Mouse (Mus musculus) heart, embryonic 14.5 days (tissue): Measurements from ENCODE around the gene Zfp277. TPM values are rescaled to one million over a fixed set of nuclear protein-coding genes. Genes with fewer than 3 reads are reported as not detected.

Source experiments
- ATAC-seq: fragments of 200-750 bp; cut with Nextera tagmentation; 2 replicates; pipeline ENCODE4 v1.8.0; 2017; ENCODE audit warnings: low read depth, moderate TSS enrichment; ENCODE audit not compliant: insufficient number of reproducible peaks, insufficient read depth, low FRiP score
- H3K27ac ChIP-seq, 2 experiments: fragments of 200-500 bp in 1 of 2; fragments of 300-500 bp in 1 of 2; sonication (generic) in 1 of 2; replicated peaks in 1 of 2; 2 replicates each; pipeline ENCODE4 v1.5.1; 2012 to 2014; ENCODE audit warnings: low read depth in 2 of 2, low read length in 2 of 2, control low read depth in 1 of 2, mild to moderate bottlenecking in 1 of 2, mixed read lengths in 1 of 2; ENCODE audit not compliant: control insufficient read depth in 1 of 2, insufficient read depth in 1 of 2
- H3K27me3 ChIP-seq: fragments of 300-500 bp; sonication (generic); 2 replicates; pipeline ENCODE4 v1.6.1; 2014; ENCODE audit warnings: mild to moderate bottlenecking, low read length, control low read depth; ENCODE audit not compliant: control insufficient read depth, insufficient read depth
- H3K36me3 ChIP-seq: fragments of 300-500 bp; sonication (generic); 2 replicates; pipeline ENCODE4 v1.6.1; 2014; ENCODE audit warnings: mild to moderate bottlenecking, control low read depth, low read length, mixed read lengths; ENCODE audit not compliant: control insufficient read depth, insufficient read depth
- H3K4me1 ChIP-seq, 2 experiments: fragments of 200-500 bp in 1 of 2; fragments of 300-500 bp in 1 of 2; sonication (generic) in 1 of 2; 2 replicates each; pipeline ENCODE4 v1.6.1; 2012 to 2014; ENCODE audit warnings: low read length in 2 of 2, control low read depth in 1 of 2, mixed read lengths in 1 of 2; ENCODE audit not compliant: control insufficient read depth in 2 of 2, insufficient read depth in 2 of 2
- H3K4me2 ChIP-seq: fragments of 300-500 bp; sonication (generic); 2 replicates; pipeline ENCODE4 v1.6.1; 2014; ENCODE audit warnings: mild to moderate bottlenecking, low read length
- H3K4me3 ChIP-seq, 2 experiments: fragments of 200-500 bp in 1 of 2; fragments of 300-500 bp in 1 of 2; sonication (generic) in 1 of 2; 2 replicates each; pipeline ENCODE4 v1.5.1; 2012 to 2014; ENCODE audit warnings: low read length in 2 of 2, mild to moderate bottlenecking in 2 of 2, control low read depth in 1 of 2, low read depth in 1 of 2, moderate library complexity in 1 of 2; ENCODE audit not compliant: control insufficient read depth in 1 of 2, insufficient read depth in 1 of 2
- H3K9ac ChIP-seq: fragments of 300-500 bp; sonication (generic); 2 replicates; pipeline ENCODE4 v1.6.1; 2014; ENCODE audit warnings: mild to moderate bottlenecking, low read length
- H3K9me3 ChIP-seq: fragments of 300-500 bp; sonication (generic); 2 replicates; pipeline ENCODE4 v1.6.1; 2016; ENCODE audit warnings: low read length, control low read depth; ENCODE audit not compliant: control insufficient read depth
- WGBS: fragments of 180-500 bp; shearing (Covaris S2); extraction: QIAGEN DNeasy Blood & Tissue Kit; methylation state at CpG from one replicate; pipeline ENCODE4 v1.1.7; 2014; 5-methylcytosine and 5-hydroxymethylcytosine counted together
- polyA plus RNA-seq: library from polyadenylated mRNA; unstranded; fragments of >200 nt; fragmentation: Nextera tagmentation; extraction: Ambion mirVana; gene quantifications from 2 replicates; pipeline ENCODE4 v1.2.1, GENCODE M21; 2014

Gene Zfp277
- polyA plus RNA-seq, 1 experiment from 2014 or later = 37.5 TPM

GRCm38 (mm10) chr12:40348251-40348650 lies 97.5 kb downstream of the Zfp277 start:
- WGBS = 82% methylated on average over 4 of the region's 4 CpGs
- H3K9ac ChIP-seq = no peak overlapping the region
- H3K27ac ChIP-seq = no peak overlapping the region
- no peak overlapping the region for H3K4me2 ChIP-seq
- H3K36me3 ChIP-seq = no peaks in the 10 kb centered on the region
- no peak overlapping the region for H3K4me3 ChIP-seq
- no peaks in the 10 kb centered on the region for H3K27me3 ChIP-seq
- ATAC-seq = no peak
- no peaks in the 10 kb centered on the region; a peak in 1 of 4 replicates for H3K4me1 ChIP-seq
- H3K9me3 ChIP-seq = no peaks in the 10 kb centered on the region

DNA sequence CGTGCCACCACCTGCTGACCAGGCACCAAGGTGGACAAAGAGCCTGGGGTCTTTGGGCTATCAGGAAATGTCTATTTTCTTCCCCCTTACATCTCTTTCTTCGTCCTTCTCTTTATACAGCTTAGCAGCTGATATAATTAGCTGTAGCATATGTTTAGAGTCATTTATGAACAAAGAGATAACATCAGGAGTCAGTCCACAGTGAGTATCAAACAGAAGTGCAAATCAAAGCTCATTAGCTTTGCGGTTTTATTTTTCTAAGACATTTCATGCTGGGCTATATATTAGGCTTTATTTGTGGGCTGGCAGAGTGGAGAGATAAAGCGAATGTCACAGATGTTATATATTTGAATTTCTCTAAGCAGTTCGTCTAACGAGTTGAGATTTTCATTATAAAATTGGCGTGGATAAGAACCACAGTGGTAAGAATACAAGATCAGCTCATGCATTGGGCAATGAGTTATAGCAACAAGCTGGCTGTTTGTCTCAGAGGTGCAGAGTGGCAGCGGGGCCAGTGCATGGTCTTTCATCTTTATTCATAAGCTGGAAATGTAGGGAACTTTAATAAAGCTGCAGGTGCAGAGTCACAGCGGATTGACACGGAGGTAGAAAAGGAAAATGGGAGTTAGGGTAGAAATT lies 98.5 kb downstream of the Zfp277 start:
- Histone ChIP-seq H3K4me2 (no peak overlapping the region), H3K9ac (no peak overlapping the region), H3K4me1 (no peaks in the 10 kb centered on the region; a peak in 1 of 4 replicates), H3K27me3 (no peaks in the 10 kb centered on the region), H3K27ac (no peak overlapping the region), H3K36me3 (no peaks in the 10 kb centered on the region), H3K9me3 (no peaks in the 10 kb centered on the region), H3K4me3 (no peak overlapping the region)
- WGBS = 84% methylated on average over 10 of the region's 10 CpGs
- ATAC-seq = no peak

DNA sequence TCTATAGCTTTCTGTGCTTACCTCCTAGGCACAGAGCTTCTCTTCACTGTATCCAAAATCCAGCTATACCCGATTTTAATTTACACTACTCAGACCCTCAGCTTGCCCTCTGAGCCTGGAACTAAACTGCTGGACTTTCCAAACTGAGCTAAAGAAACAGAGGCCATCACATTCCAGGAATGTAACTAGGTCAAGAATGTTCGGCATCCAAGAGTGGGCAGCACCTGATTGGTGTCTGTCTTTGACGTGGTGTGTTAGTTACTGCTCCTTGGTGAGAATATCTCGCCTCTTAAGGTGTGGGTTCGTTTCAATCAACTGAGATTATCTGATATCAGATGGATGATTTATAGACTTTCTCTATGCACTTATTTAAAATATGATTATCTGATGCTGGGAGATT lies 104.3 kb downstream of the Zfp277 start:
- no peaks in the 10 kb centered on the region for H3K27me3 ChIP-seq
- no peak overlapping the region for H3K9ac ChIP-seq
- no peak overlapping the region for H3K4me3 ChIP-seq
- H3K27ac ChIP-seq = no peak overlapping the region
- peaks cover 4 to 25% of the 10 kb centered on the region in 2 experiments; a peak in 3 of 4 replicates for H3K4me1 ChIP-seq
- 25% methylated on average over 5 of the region's 5 CpGs for WGBS
- H3K36me3 ChIP-seq = no peaks in the 10 kb centered on the region
- no peak for ATAC-seq
- no peak overlapping the region for H3K4me2 ChIP-seq
- H3K9me3 ChIP-seq = no peaks in the 10 kb centered on the region

GRCm38 (mm10) chr12:40335303-40335702 lies 110.4 kb downstream of the Zfp277 start:
- Histone ChIP-seq H3K4me2 (no peak overlapping the region), H3K9me3 (no peaks in the 10 kb centered on the region), H3K27me3 (no peaks in the 10 kb centered on the region), H3K9ac (no peak overlapping the region), H3K36me3 (peaks cover 11% of the 10 kb centered on the region; the same call in 1 of the 2 replicates), H3K4me3 (no peak overlapping the region), H3K27ac (no peak overlapping the region), H3K4me1 (peaks cover 2 to 14% of the 10 kb centered on the region in 2 experiments; a peak in 3 of 4 replicates)
- 95% methylated on average over 3 of the region's 3 CpGs for WGBS
- ATAC-seq = no peak

GRCm38 (mm10) chr12:40331467-40331866 lies 114.2 kb downstream of the Zfp277 start:
- no peak overlapping the region for H3K4me3 ChIP-seq
- ATAC-seq = no peak
- WGBS = 97% methylated on average over 3 of the region's 3 CpGs
- H3K4me2 ChIP-seq = no peak overlapping the region
- no peak overlapping the region for H3K27ac ChIP-seq
- H3K9me3 ChIP-seq = no peaks in the 10 kb centered on the region
- peaks cover 11% of the 10 kb centered on the region; the same call in 1 of the 2 replicates for H3K36me3 ChIP-seq
- no peak overlapping the region for H3K9ac ChIP-seq
- H3K27me3 ChIP-seq = no peaks in the 10 kb centered on the region
- no peaks in the 10 kb centered on the region for H3K4me1 ChIP-seq

- Histone ChIP-seq H3K36me3 (no peaks in the 10 kb centered on the region), H3K9ac (no peak overlapping the region), H3K4me2 (no peak overlapping the region), H3K27me3 (no peaks in the 10 kb centered on the region), H3K4me1 (no peaks in the 10 kb centered on the region), H3K9me3 (no peaks in the 10 kb centered on the region), H3K4me3 (no peak overlapping the region), H3K27ac (no peak overlapping the region)
- ATAC-seq = no peak
- 48% methylated on average over 5 of the region's 5 CpGs for WGBS
Observed at GRCm38 (mm10) chr12:40327012-40327660, 118.6 kb downstream of the Zfp277 start.

DNA sequence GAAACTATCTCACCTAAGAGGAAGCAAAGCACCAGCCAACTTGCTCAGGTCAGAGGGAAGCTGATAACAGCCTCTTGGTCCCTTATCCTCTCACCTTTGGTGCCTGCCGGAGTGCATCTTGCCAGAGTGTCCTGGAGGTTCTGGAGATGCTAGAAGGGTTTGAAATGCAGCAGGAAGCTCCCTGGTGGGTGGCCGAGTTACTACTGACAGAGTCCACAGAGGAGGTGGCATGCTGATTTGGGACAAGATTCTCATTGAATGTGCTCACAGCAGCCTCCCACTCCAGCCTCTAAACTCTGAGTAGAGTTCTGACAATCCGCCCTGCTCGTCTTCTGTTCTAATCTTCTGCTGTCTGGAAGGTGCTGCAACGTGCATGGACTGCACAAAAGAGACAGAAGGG lies 120.1 kb downstream of the Zfp277 start:
- ATAC-seq = no peak
- Histone ChIP-seq H3K4me2 (no peak overlapping the region), H3K9ac (no peak overlapping the region), H3K4me1 (no peaks in the 10 kb centered on the region), H3K27ac (no peak overlapping the region), H3K27me3 (no peaks in the 10 kb centered on the region), H3K36me3 (no peaks in the 10 kb centered on the region), H3K9me3 (no peaks in the 10 kb centered on the region), H3K4me3 (no peak overlapping the region)
- 78% methylated on average over 5 of the region's 5 CpGs for WGBS
